ENCODE assay signal across 12 mouse cellular contexts in the genomic region with DNA sequence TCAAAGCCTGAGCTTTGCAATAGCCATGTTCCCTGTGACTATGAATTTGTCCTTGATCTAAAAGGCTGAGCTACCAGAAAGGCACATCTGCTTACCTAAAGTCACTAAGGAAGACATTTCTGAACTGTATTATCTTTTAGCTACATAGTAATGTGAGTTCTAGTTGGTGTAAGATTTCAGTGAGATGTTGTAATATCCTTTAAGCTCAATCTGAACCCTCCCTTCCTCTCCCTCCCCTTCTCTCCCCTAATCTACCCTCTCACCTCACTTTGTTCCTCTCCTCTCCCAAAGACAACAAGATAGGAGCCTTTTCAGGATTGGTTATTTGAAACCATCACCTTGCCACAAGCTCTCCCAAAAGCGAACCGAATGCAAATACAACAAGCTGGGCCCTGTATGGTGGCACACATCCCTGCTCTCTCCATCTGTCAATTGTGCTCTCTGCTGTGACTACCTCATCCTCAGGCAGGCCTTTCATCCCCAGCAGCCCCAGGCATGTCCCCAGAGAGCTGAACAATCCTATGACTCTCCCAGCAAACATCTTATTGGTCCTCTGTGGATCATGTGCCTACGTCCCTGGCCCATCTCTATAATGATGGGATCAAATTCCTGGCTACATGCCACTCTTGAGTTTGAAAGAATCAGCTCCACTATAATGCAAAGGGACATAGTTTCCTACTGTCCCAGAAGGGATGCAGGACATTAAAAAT. TPM values are rescaled to one million over a fixed set of nuclear protein-coding genes. Genes with fewer than 3 reads are reported as not detected.
DNase-seq lines count a peak whose midpoint lies in the region; ATAC-seq lines count a peak whose summit lies in the region.
"Had no signal": no experiment of that assay in that cellular context is flagged by ENCODE, and none has a peak within 500 bp of the region (broad histone marks: within the 10 kb centered on the region; RNA-seq: fewer than 3 reads in every experiment).

No protein-coding gene starts in this region.

- peak; percentile 56 for DNase-seq in left cerebral cortex, postnatal 4 days
- no peak for DNase-seq in left cerebral cortex, postnatal 14 days (ENCODE audit: low spot score in 2 of 2)
- peak; percentile 85 for DNase-seq in Muller cell, postnatal 12 days (ENCODE audit: inconsistent ontology term)
- DNase-seq in thymus, postnatal 36 days, result no peak
- DNase-seq in gastrocnemius, postnatal 36 days, result no peak
- no peak for DNase-seq in left cerebral cortex, postnatal 10 days (ENCODE audit: extremely low spot score in 1 of 2, low spot score in 2 of 2)
- DNase-seq: liver had no signal

- peak; percentile 78; the same call in 1 of the 2 replicates for ATAC-seq in embryonic facial prominence, embryonic 12.5 days (ENCODE audit: insufficient number of reproducible peaks, insufficient read depth, low FRiP score, low TSS enrichment)
- peak; percentile 59 for ATAC-seq in megakaryocyte progenitor cell, adult 5-6 weeks (replicated peaks; ENCODE audit: poor library complexity)

- H3K36me3 ChIP-seq in embryonic facial prominence, embryonic 12.5 days, result no peaks in the 10 kb centered on the region
- H3K36me3 ChIP-seq: G1E had no signal

- 52% methylated on average over 3 of the region's 3 CpGs for WGBS in embryonic facial prominence, embryonic 12.5 days

- no peak overlapping the region for H3K9ac ChIP-seq in embryonic facial prominence, embryonic 12.5 days

- peak overlapping the region; percentile 46; the same call in 1 of the 2 replicates for H3K27ac ChIP-seq in embryonic facial prominence, embryonic 12.5 days
- H3K27ac ChIP-seq: kidney, postnatal 0 days had no signal

- no peak overlapping the region for H3K4me2 ChIP-seq in embryonic facial prominence, embryonic 12.5 days (replicated peaks)

- H3K9me3 ChIP-seq in embryonic facial prominence, embryonic 12.5 days, result no peaks in the 10 kb centered on the region
- H3K9me3 ChIP-seq: G1E had no signal

- intact Hi-C loops in left cerebral cortex, postnatal 4 days (cut with DNase I), result no loop called here
- intact Hi-C loops in left cerebral cortex, postnatal 14 days (cut with DNase I), result no loop called here
- intact Hi-C loops in gastrocnemius, postnatal 36 days (cut with DNase I), result no loop called here
- intact Hi-C loops in left cerebral cortex, postnatal 10 days (cut with DNase I), result no loop called here

- no peak overlapping the region for H3K4me3 ChIP-seq in embryonic facial prominence, embryonic 12.5 days
- H3K4me3 ChIP-seq: erythroblast, embryonic 14.5 days had no signal

- H3K4me1 ChIP-seq in embryonic facial prominence, embryonic 12.5 days, result peaks cover 18% of the 10 kb centered on the region

- no peaks in the 10 kb centered on the region for H3K27me3 ChIP-seq in embryonic facial prominence, embryonic 12.5 days

RNA-seq across cellular contexts. Expression of gene Snn, which starts 39.2 kb away (rescaled TPM):
- 100 to 1,000 TPM; 269 to 310 TPM for total RNA-seq in left cerebral cortex, postnatal 4 days (2021)
- total RNA-seq in left cerebral cortex, postnatal 14 days (2021), result 100 to 1,000 TPM; 180 to 190 TPM
- polyA plus RNA-seq in embryonic facial prominence, embryonic 12.5 days (2016; fragmentation: Nextera tagmentation; extraction: Ambion mirVana), result 63.2 and 63.4 TPM in 2 replicates
- 0.59 and 2.1 TPM in 2 replicates for total RNA-seq in megakaryocyte progenitor cell, adult 5-6 weeks (2015)
- total RNA-seq in megakaryocyte progenitor cell, adult 5-6 weeks (2017), result 1.2 and 2.7 TPM in 2 replicates
- 1 to 10 TPM; 3.1 to 3.7 TPM for total RNA-seq in gastrocnemius, postnatal 36 days (2021)
- total RNA-seq in left cerebral cortex, postnatal 10 days (2021), result 100 to 1,000 TPM; 217 to 219 TPM

RNA-seq across cellular contexts. Expression of gene Litaf, which starts 44.4 kb away (rescaled TPM):
- total RNA-seq in left cerebral cortex, postnatal 4 days (2021), result 10 to 100 TPM; 12.1 to 13.8 TPM
- total RNA-seq in left cerebral cortex, postnatal 14 days (2021), result 10 to 100 TPM in 1 of 2 experiments, 1 to 10 TPM in 1; 8.0 to 10.0 TPM
- polyA plus RNA-seq in embryonic facial prominence, embryonic 12.5 days (2016; fragmentation: Nextera tagmentation; extraction: Ambion mirVana), result 102 and 103 TPM in 2 replicates
- 31.8 and 35.0 TPM in 2 replicates for total RNA-seq in megakaryocyte progenitor cell, adult 5-6 weeks (2015)
- 20.7 and 25.8 TPM in 2 replicates for total RNA-seq in megakaryocyte progenitor cell, adult 5-6 weeks (2017)
- total RNA-seq in gastrocnemius, postnatal 36 days (2021), result 1 to 10 TPM; 7.4 to 8.8 TPM
- 10 to 100 TPM in 1 of 2 experiments, 1 to 10 TPM in 1; 9.6 to 10.9 TPM for total RNA-seq in left cerebral cortex, postnatal 10 days (2021)

Comparison
In these comparisons a context has a peak if more than half of its experiments do, and no peak if none do; other contexts are left out.
1. DNase-seq: peak in left cerebral cortex, postnatal 4 days (single experiment) and Muller cell, postnatal 12 days (single experiment); none in left cerebral cortex, postnatal 14 days (0 of 2), thymus, postnatal 36 days (0 of 2), gastrocnemius, postnatal 36 days (0 of 2) and left cerebral cortex, postnatal 10 days (0 of 2).
2. RNA of gene Snn, which starts 39.2 kb away (total RNA-seq): 269 to 310 TPM in left cerebral cortex, postnatal 4 days, 217 to 219 TPM in left cerebral cortex, postnatal 10 days and 180 to 190 TPM in left cerebral cortex, postnatal 14 days; 3.1 to 3.7 TPM in gastrocnemius, postnatal 36 days and 0.59 to 2.7 TPM in megakaryocyte progenitor cell, adult 5-6 weeks; every median in the first group is over 10 times any median in the second.